Mouse (Mus musculus): Measurements from ENCODE around the gene Ankrd36. TPM values are rescaled to one million over a fixed set of nuclear protein-coding genes. Genes with fewer than 3 reads are reported as not detected.
A peak's percentile ranks its signal among the peaks of the same experiment; 100 is the strongest.

Ankrd36 gene
- polyA plus RNA-seq, 1 experiment from 2014 or later: not detected

DNA sequence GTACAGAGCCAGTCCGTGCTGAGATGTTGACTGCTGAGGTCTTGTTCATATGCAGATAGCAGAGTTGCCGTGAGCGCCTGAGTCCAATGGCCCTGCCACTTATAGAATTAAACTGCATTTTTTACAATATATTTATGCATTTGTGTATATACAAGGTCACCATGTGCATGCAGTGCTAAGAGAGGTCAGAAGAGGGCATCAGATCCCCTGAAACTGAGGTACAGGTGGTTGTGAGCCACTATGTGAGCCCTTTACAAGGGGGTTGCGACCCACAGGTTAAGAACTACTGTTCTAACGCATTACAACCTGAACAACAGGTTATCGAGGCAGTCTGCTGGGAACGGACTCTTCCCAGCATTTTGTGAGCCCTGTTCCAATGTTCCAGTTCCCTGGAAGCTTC lies 80.8 kb downstream of the Ankrd36 start:
- Histone ChIP-seq H3K4me1 (ENCODE audit: control insufficient read depth, insufficient read depth, low read length) (no peaks in the 10 kb centered on the region), H3K4me3 (ENCODE audit: low read depth, low read length) (no peak overlapping the region), H3K36me3 (ENCODE audit: control insufficient read depth, insufficient read depth, low read length) (no peaks in the 10 kb centered on the region), H3K27ac (ENCODE audit: low read depth, low read length) (no peak overlapping the region), H3K4me2 (ENCODE audit: low read depth) (no peak overlapping the region), H3K27me3 (ENCODE audit: control insufficient read depth, insufficient read depth, low read length) (no peaks in the 10 kb centered on the region), H3K9me3 (ENCODE audit: control insufficient read depth, low read length) (no peaks in the 10 kb centered on the region), H3K9ac (ENCODE audit: low read length) (no peak overlapping the region)
- DNase-seq (ENCODE audit: low spot score): no peak
- no peak for ATAC-seq (ENCODE audit: insufficient read depth, low FRiP score, low TSS enrichment)
- WGBS: 68% methylated on average over 7 of the region's 7 CpGs

DNA sequence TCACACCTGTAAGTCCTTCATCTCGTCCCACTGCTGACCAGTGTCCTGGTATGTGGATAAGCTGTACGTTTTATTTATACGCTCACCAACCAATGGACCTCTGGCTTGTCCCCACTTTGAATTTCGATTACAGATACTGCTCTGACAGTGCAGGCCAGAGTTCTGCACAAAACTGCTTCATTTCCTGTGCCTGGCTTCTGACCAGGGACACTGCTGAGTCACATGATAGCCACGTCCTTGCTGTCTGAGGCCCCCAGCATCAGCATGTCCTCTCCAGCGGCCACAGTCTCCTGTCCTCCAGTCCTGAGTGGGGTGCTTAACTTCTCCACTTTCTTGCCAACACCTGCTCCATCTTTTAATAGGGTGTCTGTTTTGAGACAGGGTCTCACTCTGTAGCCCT lies 113.1 kb downstream of the Ankrd36 start:
- no peaks in the 10 kb centered on the region for H3K4me1 ChIP-seq (ENCODE audit: control insufficient read depth, insufficient read depth, low read length)
- no peaks in the 10 kb centered on the region for H3K36me3 ChIP-seq (ENCODE audit: control insufficient read depth, insufficient read depth, low read length)
- no peak overlapping the region for H3K27ac ChIP-seq (ENCODE audit: low read depth, low read length)
- no peaks in the 10 kb centered on the region for H3K9me3 ChIP-seq (ENCODE audit: control insufficient read depth, low read length)
- no peak overlapping the region for H3K4me2 ChIP-seq (ENCODE audit: low read depth)
- H3K9ac ChIP-seq (ENCODE audit: low read length): no peak overlapping the region
- ATAC-seq (ENCODE audit: insufficient read depth, low FRiP score, low TSS enrichment) (no peak), DNase-seq (ENCODE audit: low spot score) (no peak)
- no peaks in the 10 kb centered on the region for H3K27me3 ChIP-seq (ENCODE audit: control insufficient read depth, insufficient read depth, low read length)
- no peak overlapping the region for H3K4me3 ChIP-seq (ENCODE audit: low read depth, low read length)
- 75% methylated on average over 6 of the region's 6 CpGs for WGBS

DNA sequence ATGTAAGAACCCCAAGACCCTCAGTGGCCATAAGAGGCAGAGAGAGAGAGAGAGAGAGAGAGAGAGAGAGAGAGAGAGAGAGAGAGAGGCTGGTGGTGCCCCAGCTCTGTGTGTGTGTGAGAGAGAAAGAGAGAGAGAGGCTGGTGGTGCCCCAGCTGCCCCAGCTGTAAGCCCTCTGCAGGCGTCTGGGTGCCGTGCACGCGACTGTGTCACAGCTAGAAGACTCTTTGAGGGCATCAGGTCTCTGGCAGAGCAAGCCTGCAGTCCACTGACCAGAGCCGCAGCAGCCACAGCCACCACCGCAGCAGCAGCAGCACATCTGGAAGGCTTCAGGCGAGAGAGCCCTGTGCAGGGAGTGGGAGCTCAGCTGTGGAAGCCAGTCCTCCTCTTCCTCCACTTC lies 114.8 kb downstream of the Ankrd36 start:
- DNase-seq (ENCODE audit: low spot score) (no peak), ATAC-seq (ENCODE audit: insufficient read depth, low FRiP score, low TSS enrichment) (no peak)
- Histone ChIP-seq H3K27ac (ENCODE audit: low read depth, low read length) (no peak overlapping the region), H3K4me2 (ENCODE audit: low read depth) (no peak overlapping the region), H3K9me3 (ENCODE audit: control insufficient read depth, low read length) (no peaks in the 10 kb centered on the region), H3K36me3 (ENCODE audit: control insufficient read depth, insufficient read depth, low read length) (no peaks in the 10 kb centered on the region), H3K4me1 (ENCODE audit: control insufficient read depth, insufficient read depth, low read length) (no peaks in the 10 kb centered on the region), H3K9ac (ENCODE audit: low read length) (no peak overlapping the region), H3K4me3 (ENCODE audit: low read depth, low read length) (no peak overlapping the region), H3K27me3 (ENCODE audit: control insufficient read depth, insufficient read depth, low read length) (no peaks in the 10 kb centered on the region)
- WGBS: 30% methylated on average over 7 of the region's 7 CpGs

- Histone ChIP-seq H3K27ac (ENCODE audit: low read depth, low read length) (no peak overlapping the region), H3K36me3 (ENCODE audit: control insufficient read depth, insufficient read depth, low read length) (no peaks in the 10 kb centered on the region), H3K4me2 (ENCODE audit: low read depth) (no peak overlapping the region), H3K9me3 (ENCODE audit: control insufficient read depth, low read length) (no peaks in the 10 kb centered on the region), H3K9ac (ENCODE audit: low read length) (no peak overlapping the region), H3K4me3 (ENCODE audit: low read depth, low read length) (no peak overlapping the region), H3K4me1 (ENCODE audit: control insufficient read depth, insufficient read depth, low read length) (no peaks in the 10 kb centered on the region), H3K27me3 (ENCODE audit: control insufficient read depth, insufficient read depth, low read length) (no peaks in the 10 kb centered on the region)
- DNase-seq (ENCODE audit: low spot score): peak; percentile 38
- ATAC-seq (ENCODE audit: insufficient read depth, low FRiP score, low TSS enrichment): no peak
- 30% methylated on average over 7 of the region's 7 CpGs for WGBS
Measured at GRCm38 (mm10) chr11:5691775-5692174, 122.3 kb downstream of the Ankrd36 start.

- no peak for DNase-seq (ENCODE audit: low spot score)
- no peaks in the 10 kb centered on the region for H3K4me1 ChIP-seq (ENCODE audit: control insufficient read depth, insufficient read depth, low read length)
- no peak overlapping the region for H3K4me2 ChIP-seq (ENCODE audit: low read depth)
- no peak overlapping the region for H3K9ac ChIP-seq (ENCODE audit: low read length)
- 94% methylated on average over 7 of the region's 7 CpGs for WGBS
- peaks cover 2% of the 10 kb centered on the region; the same call in 1 of the 2 replicates for H3K36me3 ChIP-seq (ENCODE audit: control insufficient read depth, insufficient read depth, low read length)
- no peak overlapping the region for H3K27ac ChIP-seq (ENCODE audit: low read depth, low read length)
- no peaks in the 10 kb centered on the region for H3K27me3 ChIP-seq (ENCODE audit: control insufficient read depth, insufficient read depth, low read length)
- no peaks in the 10 kb centered on the region for H3K9me3 ChIP-seq (ENCODE audit: control insufficient read depth, low read length)
- no peak overlapping the region for H3K4me3 ChIP-seq (ENCODE audit: low read depth, low read length)
- ATAC-seq (ENCODE audit: insufficient read depth, low FRiP score, low TSS enrichment): no peak
Measured at GRCm38 (mm10) chr11:5700808-5701207, 131.3 kb downstream of the Ankrd36 start.

DNA sequence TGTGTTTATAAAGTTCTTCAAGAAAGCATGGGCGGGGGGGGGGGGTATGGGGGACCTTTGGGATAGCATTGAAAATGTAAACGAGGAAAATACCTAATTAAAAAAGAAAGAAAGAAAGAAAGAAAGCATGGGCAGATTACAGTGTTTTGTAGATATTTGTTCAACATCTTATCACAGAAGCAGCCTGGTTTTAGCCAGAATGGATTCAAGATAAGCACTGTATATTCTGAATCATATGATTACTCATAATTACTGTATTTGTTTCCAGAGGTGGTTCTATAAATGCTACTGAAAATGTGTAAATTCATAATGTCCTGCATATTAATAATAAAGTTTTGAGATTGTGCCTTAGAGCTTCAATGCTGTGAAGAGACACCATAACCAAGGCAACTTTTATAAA lies 131.8 kb downstream of the Ankrd36 start:
- no peak for ATAC-seq (ENCODE audit: insufficient read depth, low FRiP score, low TSS enrichment)
- 83% methylated on average over 2 of the region's 2 CpGs for WGBS
- Histone ChIP-seq H3K9me3 (ENCODE audit: control insufficient read depth, low read length) (no peaks in the 10 kb centered on the region), H3K4me1 (ENCODE audit: control insufficient read depth, insufficient read depth, low read length) (peaks cover 4% of the 10 kb centered on the region; the same call in 1 of the 2 replicates), H3K27me3 (ENCODE audit: control insufficient read depth, insufficient read depth, low read length) (no peaks in the 10 kb centered on the region), H3K4me2 (ENCODE audit: low read depth) (no peak overlapping the region), H3K9ac (ENCODE audit: low read length) (no peak overlapping the region), H3K36me3 (ENCODE audit: control insufficient read depth, insufficient read depth, low read length) (peaks cover 2% of the 10 kb centered on the region; the same call in 1 of the 2 replicates), H3K27ac (ENCODE audit: low read depth, low read length) (no peak overlapping the region), H3K4me3 (ENCODE audit: low read depth, low read length) (no peak overlapping the region)
- DNase-seq (ENCODE audit: low spot score): no peak

GRCm38 (mm10) chr11:5701821-5702220 lies 132.3 kb downstream of the Ankrd36 start:
- Histone ChIP-seq H3K27me3 (ENCODE audit: control insufficient read depth, insufficient read depth, low read length) (no peaks in the 10 kb centered on the region), H3K4me1 (ENCODE audit: control insufficient read depth, insufficient read depth, low read length) (peaks cover 8% of the 10 kb centered on the region; the same call in 1 of the 2 replicates), H3K4me3 (ENCODE audit: low read depth, low read length) (no peak overlapping the region), H3K27ac (ENCODE audit: low read depth, low read length) (no peak overlapping the region), H3K4me2 (ENCODE audit: low read depth) (no peak overlapping the region), H3K9ac (ENCODE audit: low read length) (no peak overlapping the region), H3K9me3 (ENCODE audit: control insufficient read depth, low read length) (no peaks in the 10 kb centered on the region), H3K36me3 (ENCODE audit: control insufficient read depth, insufficient read depth, low read length) (peaks cover 2% of the 10 kb centered on the region; the same call in 1 of the 2 replicates)
- ATAC-seq (ENCODE audit: insufficient read depth, low FRiP score, low TSS enrichment) (no peak), DNase-seq (ENCODE audit: low spot score) (no peak)
- 95% methylated on average over 1 of the region's 1 CpGs for WGBS

- 85% methylated on average over 5 of the region's 5 CpGs for WGBS
- Histone ChIP-seq H3K4me1 (ENCODE audit: control insufficient read depth, insufficient read depth, low read length) (peaks cover 8% of the 10 kb centered on the region; the same call in 1 of the 2 replicates), H3K27me3 (ENCODE audit: control insufficient read depth, insufficient read depth, low read length) (no peaks in the 10 kb centered on the region), H3K9ac (ENCODE audit: low read length) (no peak overlapping the region), H3K27ac (ENCODE audit: low read depth, low read length) (no peak overlapping the region), H3K4me3 (ENCODE audit: low read depth, low read length) (no peak overlapping the region), H3K9me3 (ENCODE audit: control insufficient read depth, low read length) (no peaks in the 10 kb centered on the region), H3K36me3 (ENCODE audit: control insufficient read depth, insufficient read depth, low read length) (peaks cover 2% of the 10 kb centered on the region; the same call in 1 of the 2 replicates), H3K4me2 (ENCODE audit: low read depth) (no peak overlapping the region)
- no peak for ATAC-seq (ENCODE audit: insufficient read depth, low FRiP score, low TSS enrichment)
- no peak for DNase-seq (ENCODE audit: low spot score)
Measured at GRCm38 (mm10) chr11:5702271-5702956, 132.9 kb downstream of the Ankrd36 start.

DNA sequence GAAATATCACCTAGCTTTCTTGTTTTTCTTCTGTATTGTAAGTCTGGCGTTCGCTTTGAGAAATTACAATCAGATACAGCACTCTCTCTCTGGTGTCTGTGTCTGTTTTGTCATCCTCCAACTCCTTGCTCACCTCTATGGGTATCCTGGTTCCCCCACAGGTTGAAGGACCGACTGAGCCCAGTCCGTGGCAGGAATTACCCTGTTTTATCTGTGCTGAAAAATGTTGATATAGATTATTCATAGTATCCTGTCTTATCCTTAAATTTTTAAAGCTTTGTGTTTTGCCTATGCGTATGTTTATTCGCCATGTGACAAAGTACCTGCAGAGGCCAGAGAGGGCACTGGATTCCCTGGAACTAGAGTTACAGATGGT lies 133.5 kb downstream of the Ankrd36 start:
- Histone ChIP-seq H3K4me2 (ENCODE audit: low read depth) (no peak overlapping the region), H3K9me3 (ENCODE audit: control insufficient read depth, low read length) (no peaks in the 10 kb centered on the region), H3K27me3 (ENCODE audit: control insufficient read depth, insufficient read depth, low read length) (no peaks in the 10 kb centered on the region), H3K27ac (ENCODE audit: low read depth, low read length) (no peak overlapping the region), H3K4me1 (ENCODE audit: control insufficient read depth, insufficient read depth, low read length) (peaks cover 8% of the 10 kb centered on the region; the same call in 1 of the 2 replicates), H3K4me3 (ENCODE audit: low read depth, low read length) (no peak overlapping the region), H3K36me3 (ENCODE audit: control insufficient read depth, insufficient read depth, low read length) (peaks cover 2% of the 10 kb centered on the region; the same call in 1 of the 2 replicates), H3K9ac (ENCODE audit: low read length) (no peak overlapping the region)
- WGBS: 89% methylated on average over 6 of the region's 6 CpGs
- ATAC-seq (ENCODE audit: insufficient read depth, low FRiP score, low TSS enrichment) (no peak), DNase-seq (ENCODE audit: low spot score) (no peak)

All from neural tube, embryonic 11.5 days (tissue).